Mouse (Mus musculus): Measurements from ENCODE around the gene Ywhag.

- TF ChIP-seq EP300 (IDR thresholded peaks at IDR 0.05; ENCODE audit: low read depth): 0 out of 2 replicates have a peak, but pooled peaks have one; percentile 9
- peak; percentile 45 for TF ChIP-seq CTCF (IDR thresholded peaks at IDR 0.05; ENCODE audit: low read depth)
Measured at GRCm38 (mm10) chr5:135962492-135963279, 28.3 kb upstream of the Ywhag start.
